Mouse (Mus musculus): ENCODE data around the gene Arnt. TPM values are rescaled to one million over a fixed set of nuclear protein-coding genes. Genes with fewer than 3 reads are reported as not detected.
"Not testable (repeated sequence)": the region's sequence is repeated elsewhere in the genome, so short reads cannot be mapped to it uniquely, and the experiment has no call there.

Gene Arnt
- polyA plus RNA-seq, 1 experiment from 2014 or later, result 22.8 TPM

GRCm38 (mm10) chr3:95428423-95428822 lies 5.8 kb upstream of the Arnt start:
- H3K27me3 ChIP-seq (replicated peaks), result peaks cover 11% of the 10 kb centered on the region
- H3K4me3 ChIP-seq; H3K9me3 ChIP-seq (replicated peaks); H3K36me3 ChIP-seq; H3K4me2 ChIP-seq; H3K9ac ChIP-seq; H3K27ac ChIP-seq; H3K4me1 ChIP-seq: not testable (repeated sequence)
- ATAC-seq, result peak; percentile 64; the same call in 1 of the 2 replicates
- WGBS (ENCODE audit: insufficient replicate concordance), result 51% methylated on average over 4 of the region's 11 CpGs

- no peaks in the 10 kb centered on the region for H3K9me3 ChIP-seq (replicated peaks)
- H3K9ac ChIP-seq, result peak overlapping the region; percentile 93
- peak overlapping the region; percentile 93 for H3K27ac ChIP-seq
- peak overlapping the region; percentile 74 for H3K4me2 ChIP-seq
- peaks cover 19% of the 10 kb centered on the region for H3K36me3 ChIP-seq
- peaks cover 36% of the 10 kb centered on the region for H3K4me1 ChIP-seq
- no peak for ATAC-seq
- WGBS (ENCODE audit: insufficient replicate concordance), result 63% methylated on average over 10 of the region's 10 CpGs
- no peaks in the 10 kb centered on the region; the same call in 1 of the 2 replicates for H3K27me3 ChIP-seq (replicated peaks)
- peak overlapping the region; percentile 87 for H3K4me3 ChIP-seq
Observed at GRCm38 (mm10) chr3:95433301-95433915, 780 bp upstream of the Arnt start.

GRCm38 (mm10) chr3:95434983-95435370 lies 789 bp downstream of the Arnt start:
- H3K4me3 ChIP-seq, result peak overlapping the region; percentile 87
- H3K27me3 ChIP-seq (replicated peaks), result no peaks in the 10 kb centered on the region
- H3K27ac ChIP-seq, result peak overlapping the region; percentile 93
- peak overlapping the region; percentile 74 for H3K4me2 ChIP-seq
- 2% methylated on average over 7 of the region's 7 CpGs for WGBS (ENCODE audit: insufficient replicate concordance)
- H3K9me3 ChIP-seq (replicated peaks), result no peaks in the 10 kb centered on the region
- H3K9ac ChIP-seq, result peak overlapping the region; percentile 93
- peaks cover 36% of the 10 kb centered on the region for H3K4me1 ChIP-seq
- ATAC-seq, result no peak
- H3K36me3 ChIP-seq, result peaks cover 28% of the 10 kb centered on the region

GRCm38 (mm10) chr3:95435561-95435960 lies 1.4 kb downstream of the Arnt start:
- Histone ChIP-seq H3K27me3 (replicated peaks) (no peaks in the 10 kb centered on the region), H3K4me2 (peak overlapping the region; percentile 74), H3K4me1 (peaks cover 36% of the 10 kb centered on the region), H3K36me3 (peaks cover 28% of the 10 kb centered on the region), H3K27ac (no peak overlapping the region; the same call in 1 of the 2 replicates), H3K4me3 (peak overlapping the region; percentile 87), H3K9me3 (replicated peaks) (no peaks in the 10 kb centered on the region), H3K9ac (peak overlapping the region; percentile 93)
- no peak for ATAC-seq
- 42% methylated on average over 1 of the region's 1 CpGs for WGBS (ENCODE audit: insufficient replicate concordance)

- not testable (repeated sequence) for H3K4me2 ChIP-seq; H3K9me3 ChIP-seq (replicated peaks); H3K27ac ChIP-seq; H3K4me3 ChIP-seq; ATAC-seq; H3K9ac ChIP-seq; H3K27me3 ChIP-seq (replicated peaks)
- Histone ChIP-seq H3K36me3 (peaks cover 33% of the 10 kb centered on the region), H3K4me1 (peaks cover 31% of the 10 kb centered on the region)
- 83% methylated on average over 4 of the region's 4 CpGs for WGBS (ENCODE audit: insufficient replicate concordance)
Observed at GRCm38 (mm10) chr3:95438636-95439035, 4.4 kb downstream of the Arnt start.

GRCm38 (mm10) chr3:95439670-95440069 lies 5.5 kb downstream of the Arnt start:
- no peak for ATAC-seq
- Histone ChIP-seq H3K9me3 (replicated peaks) (no peaks in the 10 kb centered on the region), H3K27ac (no peak overlapping the region), H3K9ac (no peak overlapping the region), H3K27me3 (replicated peaks) (no peaks in the 10 kb centered on the region), H3K4me1 (peaks cover 30% of the 10 kb centered on the region), H3K36me3 (peaks cover 42% of the 10 kb centered on the region), H3K4me2 (no peak overlapping the region), H3K4me3 (no peak overlapping the region)

GRCm38 (mm10) chr3:95442406-95443117 lies 8.4 kb downstream of the Arnt start:
- no peaks in the 10 kb centered on the region for H3K9me3 ChIP-seq (replicated peaks)
- no peak for ATAC-seq
- WGBS (ENCODE audit: insufficient replicate concordance), result 86% methylated on average over 5 of the region's 5 CpGs
- H3K4me1 ChIP-seq, result peaks cover 11% of the 10 kb centered on the region
- H3K27ac ChIP-seq, result no peak overlapping the region
- H3K9ac ChIP-seq, result no peak overlapping the region
- peaks cover 37% of the 10 kb centered on the region for H3K36me3 ChIP-seq
- no peak overlapping the region for H3K4me3 ChIP-seq
- H3K27me3 ChIP-seq (replicated peaks), result no peaks in the 10 kb centered on the region
- H3K4me2 ChIP-seq, result no peak overlapping the region

GRCm38 (mm10) chr3:95445311-95445710 lies 11.1 kb downstream of the Arnt start:
- Histone ChIP-seq H3K27me3 (replicated peaks) (no peaks in the 10 kb centered on the region), H3K9me3 (replicated peaks) (no peaks in the 10 kb centered on the region), H3K4me3 (no peak overlapping the region), H3K9ac (no peak overlapping the region), H3K4me2 (no peak overlapping the region), H3K4me1 (peaks cover 8% of the 10 kb centered on the region), H3K36me3 (peaks cover 42% of the 10 kb centered on the region), H3K27ac (no peak overlapping the region)
- no peak for ATAC-seq
- WGBS (ENCODE audit: insufficient replicate concordance), result 66% methylated on average over 4 of the region's 4 CpGs

- Histone ChIP-seq H3K27me3 (replicated peaks) (no peaks in the 10 kb centered on the region), H3K4me1 (peaks cover 4% of the 10 kb centered on the region), H3K36me3 (peaks cover 67% of the 10 kb centered on the region), H3K4me2 (no peak overlapping the region), H3K4me3 (no peak overlapping the region), H3K9me3 (replicated peaks) (no peaks in the 10 kb centered on the region), H3K9ac (no peak overlapping the region), H3K27ac (no peak overlapping the region)
- 51% methylated on average over 1 of the region's 1 CpGs for WGBS (ENCODE audit: insufficient replicate concordance)
- ATAC-seq, result peak; percentile 46; the same call in 1 of the 2 replicates
Observed at GRCm38 (mm10) chr3:95450408-95450807, 16.2 kb downstream of the Arnt start.

GRCm38 (mm10) chr3:95450915-95451314 lies 16.7 kb downstream of the Arnt start:
- 91% methylated on average over 3 of the region's 3 CpGs for WGBS (ENCODE audit: insufficient replicate concordance)
- no peak for ATAC-seq

GRCm38 (mm10) chr3:95456367-95456766 lies 22.2 kb downstream of the Arnt start:
- H3K4me3 ChIP-seq, result no peak overlapping the region
- H3K4me2 ChIP-seq, result no peak overlapping the region
- no peaks in the 10 kb centered on the region for H3K27me3 ChIP-seq (replicated peaks)
- H3K4me1 ChIP-seq, result peaks cover 20% of the 10 kb centered on the region
- 86% methylated on average over 5 of the region's 5 CpGs for WGBS (ENCODE audit: insufficient replicate concordance)
- H3K9me3 ChIP-seq (replicated peaks), result no peaks in the 10 kb centered on the region
- peaks cover 68% of the 10 kb centered on the region for H3K36me3 ChIP-seq
- no peak overlapping the region for H3K9ac ChIP-seq
- no peak overlapping the region for H3K27ac ChIP-seq
- ATAC-seq, result no peak

More at GRCm38 (mm10) chr3:95450915-95451314, 16.7 kb downstream of the Arnt start:
- H3K4me2 ChIP-seq, result no peak overlapping the region
- H3K27ac ChIP-seq, result no peak overlapping the region
- H3K9ac ChIP-seq, result no peak overlapping the region
- H3K9me3 ChIP-seq (replicated peaks), result no peaks in the 10 kb centered on the region
- peaks cover under 1% of the 10 kb centered on the region for H3K4me1 ChIP-seq
- peaks cover 66% of the 10 kb centered on the region for H3K36me3 ChIP-seq
- no peaks in the 10 kb centered on the region for H3K27me3 ChIP-seq (replicated peaks)
- H3K4me3 ChIP-seq, result no peak overlapping the region

- WGBS (ENCODE audit: insufficient replicate concordance), result 52% methylated on average over 3 of the region's 3 CpGs
- Histone ChIP-seq H3K27ac (no peak overlapping the region), H3K27me3 (replicated peaks) (no peaks in the 10 kb centered on the region), H3K4me3 (no peak overlapping the region), H3K4me2 (no peak overlapping the region), H3K9me3 (replicated peaks) (no peaks in the 10 kb centered on the region), H3K9ac (no peak overlapping the region), H3K36me3 (peaks cover 68% of the 10 kb centered on the region), H3K4me1 (peaks cover 20% of the 10 kb centered on the region)
- ATAC-seq, result no peak
Observed at GRCm38 (mm10) chr3:95457758-95458157, 23.6 kb downstream of the Arnt start.

All from liver, embryonic 12.5 days (tissue).